Mouse (Mus musculus) limb, embryonic 11.5 days (tissue): Measurements from ENCODE around the gene Saxo1. TPM values are rescaled to one million over a fixed set of nuclear protein-coding genes. Genes with fewer than 3 reads are reported as not detected.

Experiments used
- ATAC-seq: fragments of 200-750 bp; cut with Nextera tagmentation; 2 replicates; pipeline ENCODE4 v1.8.0; 2017; ENCODE audit warnings: low read depth; ENCODE audit not compliant: insufficient number of reproducible peaks, low FRiP score, low TSS enrichment
- DNase-seq: peaks from one replicate; pipeline ENCODE4 v3.0.0-alpha.2; 2015; ENCODE audit warnings: low spot score
- H3K27ac ChIP-seq: fragments of 300-500 bp; sonication (generic); replicated peaks from 2 replicates; pipeline ENCODE4 v1.5.1; 2014; ENCODE audit warnings: low read depth, mild to moderate bottlenecking, low read length
- H3K27me3 ChIP-seq: fragments of 300-500 bp; sonication (generic); 2 replicates; pipeline ENCODE4 v1.6.1; 2014; ENCODE audit warnings: mild to moderate bottlenecking, low read length, mixed read lengths; ENCODE audit not compliant: control insufficient read depth, insufficient read depth
- H3K36me3 ChIP-seq: fragments of 300-500 bp; sonication (generic); 2 replicates; pipeline ENCODE4 v1.6.1; 2014; ENCODE audit warnings: mild to moderate bottlenecking, low read length, moderate library complexity, mixed read lengths; ENCODE audit not compliant: control insufficient read depth, insufficient read depth
- H3K4me1 ChIP-seq: fragments of 300-500 bp; sonication (generic); 2 replicates; pipeline ENCODE4 v1.6.1; 2014; ENCODE audit warnings: low read length, mixed read lengths; ENCODE audit not compliant: control insufficient read depth, insufficient read depth
- H3K4me2 ChIP-seq: fragments of 300-500 bp; sonication (generic); 2 replicates; pipeline ENCODE4 v1.6.1; 2014; ENCODE audit warnings: low read depth, mild to moderate bottlenecking, moderate library complexity; ENCODE audit not compliant: severe bottlenecking
- H3K4me3 ChIP-seq: fragments of 300-500 bp; sonication (generic); 2 replicates; pipeline ENCODE4 v1.5.1; 2014; ENCODE audit warnings: low read depth, low read length
- H3K9ac ChIP-seq: fragments of 300-500 bp; sonication (generic); 2 replicates; pipeline ENCODE4 v1.6.1; 2014; ENCODE audit warnings: mild to moderate bottlenecking, low read length
- H3K9me3 ChIP-seq: fragments of 300-500 bp; sonication (generic); 2 replicates; pipeline ENCODE4 v1.6.1; 2016; ENCODE audit warnings: low read length; ENCODE audit not compliant: control insufficient read depth
- WGBS: fragments of 180-500 bp; shearing (Covaris S2); extraction: QIAGEN DNeasy Blood & Tissue Kit; methylation state at CpG from one replicate; pipeline ENCODE4 v1.1.7; 2014; 5-methylcytosine and 5-hydroxymethylcytosine counted together
- polyA plus RNA-seq: library from polyadenylated mRNA; unstranded; fragments of >200 nt; fragmentation: Nextera tagmentation; extraction: Ambion mirVana; gene quantifications from 2 replicates; pipeline ENCODE4 v1.2.1, GENCODE M21; 2014

Saxo1 gene
- polyA plus RNA-seq, 1 experiment from 2014 or later: 0.36 TPM

GRCm38 (mm10) chr4:86538936-86539335, 19.2 kb downstream of the Saxo1 start:
- no peak overlapping the region for H3K27ac ChIP-seq

GRCm38 (mm10) chr4:86537972-86538371, 20.2 kb downstream of the Saxo1 start:
- H3K36me3 ChIP-seq: no peaks in the 10 kb centered on the region
- H3K27me3 ChIP-seq: no peaks in the 10 kb centered on the region
- 0 out of 2 replicates have a peak, but pooled peaks cover 5% of the 10 kb centered on the region for H3K4me1 ChIP-seq
- ATAC-seq: no peak
- 44% methylated on average over 4 of the region's 4 CpGs for whole genome bisulfite sequencing
- H3K4me3 ChIP-seq: no peak overlapping the region
- H3K27ac ChIP-seq: no peak overlapping the region
- H3K4me2 ChIP-seq: no peak overlapping the region
- peak; percentile 52 for DNase-seq
- no peaks in the 10 kb centered on the region for H3K9me3 ChIP-seq
- H3K9ac ChIP-seq: no peak overlapping the region

More at GRCm38 (mm10) chr4:86538936-86539335, 19.2 kb downstream of the Saxo1 start:
- DNase-seq: no peak
- 0 out of 2 replicates have a peak, but pooled peaks cover 3% of the 10 kb centered on the region for H3K4me1 ChIP-seq
- 93% methylated on average over 5 of the region's 5 CpGs for WGBS
- H3K36me3 ChIP-seq: no peaks in the 10 kb centered on the region
- H3K9me3 ChIP-seq: no peaks in the 10 kb centered on the region
- no peak for ATAC-seq
- H3K9ac ChIP-seq: no peak overlapping the region
- H3K4me2 ChIP-seq: no peak overlapping the region
- H3K27me3 ChIP-seq: no peaks in the 10 kb centered on the region
- H3K4me3 ChIP-seq: no peak overlapping the region

DNA sequence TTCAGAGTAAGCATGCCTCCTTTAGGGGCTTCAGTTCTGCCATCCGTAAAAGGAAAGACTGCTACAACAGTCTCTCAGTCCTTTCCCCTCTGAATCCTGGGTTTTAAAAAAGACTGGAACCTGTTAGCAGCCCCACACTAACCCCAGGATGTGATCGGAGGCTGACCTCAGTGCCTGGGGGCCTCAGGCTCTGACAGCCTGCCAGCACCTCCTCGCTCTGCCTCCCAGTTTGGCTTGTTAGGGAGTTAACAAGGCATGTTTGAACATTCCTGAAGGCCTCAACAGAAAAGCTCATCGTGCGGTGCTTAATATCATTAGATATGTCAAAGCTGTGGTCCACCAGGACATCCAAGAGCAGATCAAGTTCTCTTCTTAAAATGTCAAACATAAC, 24.0 kb downstream of the Saxo1 start:
- Histone ChIP-seq H3K4me1 (peaks cover 5% of the 10 kb centered on the region; the same call in 1 of the 2 replicates), H3K9ac (no peak overlapping the region), H3K9me3 (no peaks in the 10 kb centered on the region), H3K4me3 (no peak overlapping the region), H3K36me3 (no peaks in the 10 kb centered on the region), H3K27me3 (no peaks in the 10 kb centered on the region), H3K27ac (peak overlapping the region; percentile 61; the same call in 1 of the 2 replicates), H3K4me2 (no peak overlapping the region)
- 16% methylated on average over 5 of the region's 5 CpGs for WGBS
- ATAC-seq (no peak), DNase-seq (peak; percentile 55)

GRCm38 (mm10) chr4:86533406-86534090, 24.6 kb downstream of the Saxo1 start:
- Histone ChIP-seq H3K4me3 (no peak overlapping the region), H3K9me3 (no peaks in the 10 kb centered on the region), H3K36me3 (no peaks in the 10 kb centered on the region), H3K27me3 (no peaks in the 10 kb centered on the region), H3K27ac (peak overlapping the region; percentile 61; the same call in 1 of the 2 replicates), H3K4me1 (peaks cover 5% of the 10 kb centered on the region; the same call in 1 of the 2 replicates), H3K4me2 (no peak overlapping the region), H3K9ac (no peak overlapping the region)
- DNase-seq: no peak
- 55% methylated on average over 8 of the region's 8 CpGs for WGBS
- no peak for ATAC-seq

DNA sequence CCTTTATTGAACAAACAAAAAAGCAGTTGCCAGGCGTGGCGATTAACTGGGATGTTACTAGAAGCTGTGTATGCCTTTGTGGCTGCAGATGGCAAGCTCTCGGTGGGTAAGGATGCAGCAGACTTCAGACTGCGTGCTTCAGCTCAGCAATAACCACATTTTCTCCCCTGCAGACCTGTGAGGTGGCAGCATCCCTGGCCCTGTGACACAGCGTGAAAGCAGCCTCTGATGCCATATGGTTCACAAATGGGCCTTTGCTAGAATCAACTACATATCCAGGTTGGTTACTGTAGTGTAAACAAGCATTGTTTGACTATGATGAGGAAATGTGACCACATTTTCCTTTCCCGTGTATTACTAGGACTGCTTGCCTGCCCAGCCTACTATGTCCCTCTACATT, 29.0 kb downstream of the Saxo1 start:
- WGBS: 66% methylated on average over 6 of the region's 6 CpGs
- ATAC-seq: no peak
- no peaks in the 10 kb centered on the region for H3K36me3 ChIP-seq
- H3K9ac ChIP-seq: no peak overlapping the region
- no peak overlapping the region; the same call in 1 of the 2 replicates for H3K27ac ChIP-seq
- no peaks in the 10 kb centered on the region for H3K9me3 ChIP-seq
- no peak overlapping the region for H3K4me2 ChIP-seq
- no peak for DNase-seq
- no peak overlapping the region for H3K4me3 ChIP-seq
- no peaks in the 10 kb centered on the region for H3K27me3 ChIP-seq
- H3K4me1 ChIP-seq: peaks cover 26% of the 10 kb centered on the region

GRCm38 (mm10) chr4:86527162-86528136, 30.7 kb downstream of the Saxo1 start:
- Histone ChIP-seq H3K9ac (no peak overlapping the region), H3K4me2 (0 out of 2 replicates have a peak overlapping the region, but pooled peaks have one; percentile 17), H3K27ac (peak overlapping the region; percentile 94), H3K27me3 (no peaks in the 10 kb centered on the region), H3K4me3 (no peak overlapping the region), H3K9me3 (no peaks in the 10 kb centered on the region), H3K36me3 (no peaks in the 10 kb centered on the region), H3K4me1 (peaks cover 21% of the 10 kb centered on the region)
- 20% methylated on average over 11 of the region's 11 CpGs for WGBS
- ATAC-seq: peak; percentile 85
- peak; percentile 75 for DNase-seq

- H3K9ac ChIP-seq: no peak overlapping the region
- WGBS: 74% methylated on average over 1 of the region's 1 CpGs
- no peaks in the 10 kb centered on the region; the same call in 1 of the 2 replicates for H3K36me3 ChIP-seq
- ATAC-seq: no peak
- DNase-seq: no peak
- H3K27ac ChIP-seq: no peak overlapping the region
- peaks cover 28% of the 10 kb centered on the region for H3K4me1 ChIP-seq
- no peak overlapping the region for H3K4me2 ChIP-seq
- no peaks in the 10 kb centered on the region for H3K27me3 ChIP-seq
- no peak overlapping the region for H3K4me3 ChIP-seq
- H3K9me3 ChIP-seq: no peaks in the 10 kb centered on the region
Observed at GRCm38 (mm10) chr4:86524483-86524882, 33.6 kb downstream of the Saxo1 start.

GRCm38 (mm10) chr4:86523771-86524170, 34.4 kb downstream of the Saxo1 start:
- no peak overlapping the region for H3K4me2 ChIP-seq
- no peak for ATAC-seq
- DNase-seq: peak; percentile 17
- H3K4me3 ChIP-seq: no peak overlapping the region
- no peaks in the 10 kb centered on the region; the same call in 1 of the 2 replicates for H3K36me3 ChIP-seq
- no peak overlapping the region for H3K9ac ChIP-seq
- H3K27me3 ChIP-seq: no peaks in the 10 kb centered on the region
- H3K4me1 ChIP-seq: peaks cover 28% of the 10 kb centered on the region
- no peaks in the 10 kb centered on the region for H3K9me3 ChIP-seq
- H3K27ac ChIP-seq: no peak overlapping the region
- WGBS: 68% methylated on average over 5 of the region's 5 CpGs
